Mouse (Mus musculus) B cell, adult 2 months (primary cell): ENCODE measurements around the gene 4931409K22Rik.
"Not testable (repeated sequence)": the region's sequence is repeated elsewhere in the genome, so short reads cannot be mapped to it uniquely, and the experiment has no call there.

Source experiments
- DNase-seq, 2 experiments: peaks; one replicate each; pipeline ENCODE4 v3.0.0; 2022

The 4931409K22Rik gene

DNA sequence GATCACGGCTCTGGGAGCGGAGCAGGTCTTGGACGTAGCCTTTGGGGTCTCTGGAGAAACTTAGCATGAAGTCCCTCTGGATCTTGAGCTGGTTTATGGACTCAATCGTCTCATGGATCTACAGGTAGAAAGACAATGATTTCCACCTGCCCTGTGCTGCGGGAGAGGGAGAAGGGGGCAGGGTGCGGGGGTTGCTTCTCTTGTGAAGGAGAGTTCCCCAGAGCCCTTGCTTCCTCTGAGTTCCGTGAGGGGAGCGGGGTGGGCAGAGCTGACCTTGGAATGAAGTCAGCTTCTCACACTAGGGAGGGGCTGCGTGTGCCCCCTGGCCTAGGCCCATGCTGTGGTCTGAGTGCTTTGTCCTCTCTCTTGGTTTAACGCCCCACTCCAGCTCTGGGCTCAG, 36.6 kb upstream of the 4931409K22Rik start:
- no peak for DNase-seq

GRCm38 (mm10) chr5:24592471-24593160, 36.0 kb upstream of the 4931409K22Rik start:
- DNase-seq = no peak

DNA sequence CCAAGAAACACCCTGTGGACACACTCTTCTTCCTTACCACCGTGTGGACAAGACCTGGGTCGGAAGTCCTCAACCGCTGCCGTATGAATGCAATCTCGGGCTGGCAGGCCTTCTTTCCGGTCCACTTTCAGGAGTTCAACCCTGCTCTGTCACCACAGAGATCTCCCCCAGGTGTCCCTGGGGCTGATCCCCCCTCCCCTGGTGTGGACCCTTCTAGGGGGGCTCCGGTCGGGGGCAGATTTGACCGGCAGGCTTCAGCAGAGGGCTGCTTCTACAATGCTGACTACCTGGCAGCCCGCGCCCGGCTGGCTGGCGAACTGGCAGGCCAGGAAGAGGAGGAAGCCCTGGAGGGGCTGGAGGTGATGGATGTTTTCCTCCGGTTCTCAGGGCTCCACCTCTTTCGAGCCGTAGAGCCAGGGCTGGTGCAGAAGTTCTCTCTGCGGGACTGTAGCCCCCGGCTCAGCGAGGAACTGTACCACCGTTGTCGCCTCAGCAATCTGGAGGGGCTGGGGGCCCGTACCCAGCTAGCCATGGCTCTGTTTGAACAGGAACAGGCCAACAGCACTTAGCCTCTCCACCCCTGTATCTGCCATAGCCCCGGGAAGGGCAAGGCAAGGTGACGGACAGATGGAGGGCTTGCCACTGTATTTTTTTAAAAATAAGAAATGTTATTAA, 35.3 kb upstream of the 4931409K22Rik start:
- DNase-seq = no peak

GRCm38 (mm10) chr5:24591268-24591721, 34.7 kb upstream of the 4931409K22Rik start:
- DNase-seq = no peak

GRCm38 (mm10) chr5:24589511-24590500, 33.2 kb upstream of the 4931409K22Rik start:
- no peak for DNase-seq

- no peak for DNase-seq
Observed at GRCm38 (mm10) chr5:24587200-24587577, 30.6 kb upstream of the 4931409K22Rik start.

DNA sequence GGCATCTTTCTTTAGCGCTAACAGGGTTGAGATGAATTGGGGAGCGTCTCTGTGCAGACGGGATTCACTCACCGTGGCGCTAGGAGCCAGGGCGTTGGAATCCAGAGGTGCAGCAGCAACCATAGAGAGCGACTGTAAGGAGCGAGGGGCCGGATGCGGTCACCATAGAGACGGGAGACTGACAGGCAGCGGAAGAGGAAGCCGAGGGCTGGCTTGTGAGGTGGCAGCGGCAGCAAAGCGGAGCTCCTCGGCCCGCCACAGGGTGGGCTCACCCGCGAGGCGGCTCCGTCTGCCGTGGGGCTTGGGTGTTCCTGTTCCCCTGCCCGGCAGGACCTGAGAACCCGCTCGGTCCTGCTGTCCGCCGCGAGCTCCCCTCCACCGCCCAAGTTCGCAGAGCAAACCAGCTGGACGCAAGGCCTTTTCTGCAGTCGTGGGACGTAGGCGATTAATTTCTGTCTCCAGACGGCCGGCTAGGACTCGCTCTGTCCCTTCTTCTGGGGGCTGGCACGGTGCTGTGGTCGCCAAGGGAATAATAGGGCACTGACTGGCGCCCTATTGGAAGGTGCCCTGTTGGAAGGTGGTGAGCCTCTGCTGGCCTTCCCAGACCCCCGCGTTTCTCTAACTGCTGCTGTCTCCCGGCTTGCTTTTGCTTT, 30.1 kb upstream of the 4931409K22Rik start, which contains the start of gene Chpf2:
Chpf2 (plus strand) TSS at position 195 of the 653 bp plus-strand sequence.
- peak; percentile 86 to 88 for DNase-seq

GRCm38 (mm10) chr5:24586106-24586505, 29.5 kb upstream of the 4931409K22Rik start:
- DNase-seq = no peak

- DNase-seq = no peak
Observed at GRCm38 (mm10) chr5:24578109-24578963, 21.7 kb upstream of the 4931409K22Rik start.

DNA sequence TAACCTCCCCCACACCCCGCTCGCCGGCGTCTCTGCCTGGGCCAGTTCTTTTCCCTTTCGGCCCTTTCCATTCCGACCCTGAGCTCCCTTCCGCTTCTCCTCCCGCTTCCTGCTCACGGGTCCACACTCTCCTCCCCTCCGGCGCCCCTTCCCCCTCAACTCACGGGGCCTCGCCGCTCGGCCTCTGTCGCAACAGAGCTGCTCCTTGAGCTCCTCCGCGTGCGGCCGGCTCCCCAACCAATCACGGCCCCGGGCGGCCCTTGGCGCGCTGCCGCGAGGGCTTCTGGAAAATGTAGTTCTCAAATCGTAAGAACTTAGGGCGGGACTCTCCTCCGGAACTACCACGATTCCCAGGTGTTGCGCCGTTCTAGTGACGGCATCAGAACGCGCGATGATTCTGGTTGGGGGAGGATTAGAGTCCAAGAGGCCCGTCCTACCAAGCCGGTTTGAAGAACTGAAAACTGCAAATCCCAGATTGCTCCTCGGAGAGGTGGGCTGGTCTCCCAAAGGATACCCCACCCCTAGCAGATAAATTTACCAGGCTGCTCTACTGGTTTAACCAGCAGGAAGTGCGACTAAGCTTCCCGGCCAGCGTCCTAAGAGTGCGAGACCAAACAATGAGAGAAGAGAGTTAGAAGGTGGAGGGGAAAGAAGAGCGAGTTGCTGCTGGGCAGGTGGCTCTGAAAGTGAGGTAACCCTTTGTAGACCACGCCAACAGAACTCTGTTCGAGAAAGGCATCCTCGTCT, 20.7 kb upstream of the 4931409K22Rik start, which contains the start of gene Abcf2:
Abcf2 (minus strand) TSS at position 285 of the 747 bp plus-strand sequence.
- DNase-seq = peak; percentile 98 to 99

DNA sequence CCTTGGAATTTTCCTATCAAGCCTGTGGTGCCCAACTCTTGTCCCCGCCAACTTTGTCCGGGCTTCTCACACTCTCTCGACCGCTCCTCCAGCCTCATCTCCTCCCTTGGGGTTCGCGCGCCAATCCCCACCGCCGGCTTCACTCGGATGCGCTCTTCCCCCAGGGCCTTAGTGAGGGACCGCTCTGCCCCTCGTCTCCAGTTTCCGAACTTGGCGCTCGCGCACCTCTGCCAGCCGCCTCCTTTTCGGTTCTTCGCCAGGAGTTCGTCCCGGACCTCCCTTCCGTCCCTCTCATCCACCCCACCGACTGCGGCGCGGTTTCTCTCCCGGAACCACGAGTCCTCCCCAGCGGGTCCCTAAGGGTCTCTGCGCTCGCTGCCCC, 20.2 kb upstream of the 4931409K22Rik start:
- DNase-seq = peak in 1 of 2 experiments; percentile 33

GRCm38 (mm10) chr5:24575948-24576347, 19.3 kb upstream of the 4931409K22Rik start:
- no peak for DNase-seq

DNA sequence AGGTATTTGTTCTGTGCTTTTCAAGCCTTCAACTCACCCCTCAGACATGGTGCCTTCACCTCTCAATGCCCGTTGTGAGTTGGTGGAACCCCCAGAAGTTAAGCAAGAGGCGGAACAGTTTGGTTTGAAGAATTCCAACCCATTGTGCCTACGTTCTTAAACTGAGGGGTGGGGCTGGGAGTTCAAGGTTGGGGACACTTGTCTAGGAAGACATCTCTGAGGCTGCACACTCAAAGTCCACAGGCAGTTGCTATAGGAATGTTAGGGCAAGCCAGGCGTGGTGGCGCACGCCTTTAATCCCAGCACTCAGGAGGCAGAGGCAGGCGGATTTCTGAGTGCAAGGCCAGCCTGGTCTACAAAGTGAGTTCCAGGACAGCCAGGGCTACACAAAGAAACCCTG, 1.3 kb downstream of the 4931409K22Rik start:
- not testable (repeated sequence) for DNase-seq

GRCm38 (mm10) chr5:24553621-24554244, 2.9 kb downstream of the 4931409K22Rik start:
- no peak for DNase-seq

DNA sequence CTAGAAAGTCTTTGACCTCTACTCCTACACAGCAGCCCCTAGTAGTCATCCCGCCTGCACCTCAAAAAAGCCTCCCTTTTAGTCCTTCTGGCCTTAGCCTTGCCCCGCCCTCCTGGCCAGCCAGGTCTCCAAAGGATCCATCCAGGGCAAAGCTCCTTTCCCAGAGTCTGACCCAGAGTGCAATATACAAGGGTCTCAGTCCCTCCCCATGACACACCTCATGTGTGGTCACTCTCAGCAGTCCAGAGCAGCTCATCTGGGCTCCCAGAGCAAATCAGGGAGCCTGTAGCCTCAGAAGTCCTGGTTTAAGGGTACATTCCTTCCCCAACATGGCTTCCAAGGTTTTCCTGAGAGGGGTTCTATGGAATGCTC, 5.3 kb downstream of the 4931409K22Rik start:
- no peak for DNase-seq

DNA sequence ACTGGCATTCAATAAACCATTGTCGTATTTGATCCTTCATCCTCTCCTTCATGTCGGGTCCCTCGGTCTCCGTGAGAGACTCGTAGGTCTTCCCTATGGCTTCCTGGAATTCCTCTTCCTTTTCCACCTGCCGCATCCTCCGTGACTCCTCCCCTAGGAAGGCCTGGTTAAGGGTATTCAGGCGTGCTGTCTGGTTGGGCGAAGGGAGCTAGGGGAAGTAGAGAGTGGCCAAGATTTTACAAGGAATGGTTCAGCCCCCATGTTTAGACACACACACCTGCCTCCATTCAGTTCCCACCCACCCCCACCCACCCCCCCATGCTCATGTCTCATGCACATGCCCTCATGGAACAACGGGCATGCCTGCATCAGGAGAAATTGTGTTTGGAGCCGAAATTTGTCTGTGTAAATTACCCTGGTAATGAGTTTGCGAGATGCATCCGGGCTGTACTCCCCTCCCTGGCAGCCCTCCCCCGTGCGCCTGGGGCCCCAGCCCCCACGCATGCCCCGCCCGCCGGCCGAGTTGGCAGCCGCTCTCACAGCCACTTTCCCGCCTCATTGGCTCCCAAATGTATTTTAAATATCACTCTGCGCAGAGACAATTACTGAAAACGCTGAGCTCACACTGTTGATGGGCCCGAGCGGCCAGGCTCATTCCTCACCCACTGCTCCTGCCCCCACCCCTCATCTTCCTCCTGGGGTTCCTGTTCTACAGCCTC, 5.9 kb downstream of the 4931409K22Rik start:
- no peak for DNase-seq

GRCm38 (mm10) chr5:24542643-24543042, 14.0 kb downstream of the 4931409K22Rik start:
- DNase-seq = no peak

GRCm38 (mm10) chr5:24541144-24541569, 15.5 kb downstream of the 4931409K22Rik start:
- DNase-seq = no peak

GRCm38 (mm10) chr5:24540387-24541143, 16.0 kb downstream of the 4931409K22Rik start, which contains the start of gene Asb10:
Asb10 (minus strand) TSS chr5:24540978.
- DNase-seq = no peak
